Mouse (Mus musculus) kidney, postnatal 0 days (tissue): ENCODE results near the gene Gins1. TPM values are rescaled to one million over a fixed set of nuclear protein-coding genes. Genes with fewer than 3 reads are reported as not detected.
"Not testable (repeated sequence)": the region's sequence is repeated elsewhere in the genome, so short reads cannot be mapped to it uniquely, and the experiment has no call there.

Source experiments
- ATAC-seq: fragments of 200-750 bp; cut with Nextera tagmentation; replicated peaks from 2 replicates; pipeline ENCODE4 v1.8.0; 2017; ENCODE audit warnings: low read depth, moderate number of reproducible peaks, moderate TSS enrichment, moderate library complexity; ENCODE audit not compliant: low FRiP score
- DNase-seq: peaks from one replicate; pipeline ENCODE4 v3.0.0-alpha.2; 2016; ENCODE audit warnings: low spot score
- H3K27ac ChIP-seq: fragments of 300-500 bp; sonication (generic); 2 replicates; pipeline ENCODE4 v1.5.1; 2014; ENCODE audit warnings: mild to moderate bottlenecking
- H3K27me3 ChIP-seq: fragments of 300-500 bp; sonication (generic); 2 replicates; pipeline ENCODE4 v1.6.1; 2014; ENCODE audit warnings: low read length, mixed read lengths; ENCODE audit not compliant: insufficient read depth
- H3K36me3 ChIP-seq: fragments of 300-500 bp; sonication (generic); 2 replicates; pipeline ENCODE4 v1.6.1; 2014; ENCODE audit warnings: low read length, mixed read lengths; ENCODE audit not compliant: insufficient read depth
- H3K4me1 ChIP-seq: fragments of 300-500 bp; sonication (generic); replicated peaks from 2 replicates; pipeline ENCODE4 v1.6.1; 2014; ENCODE audit warnings: antibody characterized with exemption, low read length, mixed read lengths; ENCODE audit not compliant: insufficient read depth
- H3K4me2 ChIP-seq: fragments of 300-500 bp; sonication (generic); 2 replicates; pipeline ENCODE4 v1.6.1; 2014; ENCODE audit warnings: mild to moderate bottlenecking, low read length, moderate library complexity, mixed read lengths
- H3K4me3 ChIP-seq: fragments of 300-500 bp; sonication (generic); replicated peaks from 2 replicates; pipeline ENCODE4 v1.5.1; 2014; ENCODE audit warnings: low read depth, low read length
- H3K9ac ChIP-seq: fragments of 300-500 bp; sonication (generic); 2 replicates; pipeline ENCODE4 v1.6.1; 2014; ENCODE audit warnings: low read depth, low read length
- H3K9me3 ChIP-seq: fragments of 300-500 bp; sonication (generic); replicated peaks from 2 replicates; pipeline ENCODE4 v1.6.1; 2016; ENCODE audit warnings: low read length, inconsistent platforms, mixed read lengths
- CTCF ChIP-seq: IDR thresholded peaks from 2 replicates; pipeline ENCODE4 v1.5.1; 2016; ENCODE audit warnings: antibody characterized with exemption, low read depth, mild to moderate bottlenecking, moderate library complexity
- WGBS: fragments of 180-500 bp; shearing (Covaris S2); extraction: QIAGEN DNeasy Blood & Tissue Kit; methylation state at CpG from one replicate; pipeline ENCODE4 v1.1.7; 2014; 5-methylcytosine and 5-hydroxymethylcytosine counted together
- polyA plus RNA-seq: library from polyadenylated mRNA; unstranded; fragments of >200 nt; fragmentation: Nextera tagmentation; extraction: Ambion mirVana; gene quantifications from 2 replicates; pipeline ENCODE4 v1.2.1, GENCODE M21; 2015

The Gins1 gene
- polyA plus RNA-seq, 1 experiment from 2014 or later: 26.4 TPM

DNA sequence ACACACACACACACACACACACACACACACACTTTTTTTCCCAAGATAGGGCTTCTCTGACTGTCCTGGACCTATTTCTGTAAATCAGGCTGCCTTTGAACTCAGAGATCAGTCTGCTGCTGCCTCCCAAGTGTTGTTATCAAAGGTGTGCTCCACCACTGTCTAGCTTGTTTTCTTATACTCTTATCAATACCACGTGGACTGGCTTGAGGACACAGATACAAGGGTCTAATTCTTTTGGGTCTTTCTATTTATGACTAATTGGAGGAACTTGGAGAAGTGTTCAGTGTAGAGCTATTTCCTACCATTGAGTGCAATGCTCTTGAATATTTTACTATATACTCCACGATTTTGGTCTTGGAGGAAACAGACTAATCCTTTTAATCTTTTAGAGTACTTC is 17.8 kb upstream of the Gins1 start:
- Histone ChIP-seq H3K36me3 (no peaks in the 10 kb centered on the region), H3K9me3 (no peaks in the 10 kb centered on the region), H3K27me3 (no peaks in the 10 kb centered on the region), H3K4me2 (no peak overlapping the region), H3K4me3 (no peak overlapping the region), H3K27ac (no peak overlapping the region), H3K9ac (no peak overlapping the region), H3K4me1 (no peaks in the 10 kb centered on the region)
- ATAC-seq (no peak), DNase-seq (no peak)
- TF ChIP-seq CTCF: no peak
- 86% methylated on average over 2 of the region's 2 CpGs for WGBS

GRCm38 (mm10) chr2:150894617-150895267 is 10.5 kb upstream of the Gins1 start:
- no peak for TF ChIP-seq CTCF
- ATAC-seq (no peak), DNase-seq (no peak)
- 83% methylated on average over 2 of the region's 2 CpGs for WGBS
- no peak overlapping the region for H3K27ac ChIP-seq
- H3K27me3 ChIP-seq: no peaks in the 10 kb centered on the region
- H3K4me1 ChIP-seq: no peaks in the 10 kb centered on the region
- no peaks in the 10 kb centered on the region for H3K9me3 ChIP-seq
- no peak overlapping the region for H3K4me2 ChIP-seq
- no peaks in the 10 kb centered on the region for H3K36me3 ChIP-seq
- no peak overlapping the region for H3K4me3 ChIP-seq
- H3K9ac ChIP-seq: no peak overlapping the region

DNA sequence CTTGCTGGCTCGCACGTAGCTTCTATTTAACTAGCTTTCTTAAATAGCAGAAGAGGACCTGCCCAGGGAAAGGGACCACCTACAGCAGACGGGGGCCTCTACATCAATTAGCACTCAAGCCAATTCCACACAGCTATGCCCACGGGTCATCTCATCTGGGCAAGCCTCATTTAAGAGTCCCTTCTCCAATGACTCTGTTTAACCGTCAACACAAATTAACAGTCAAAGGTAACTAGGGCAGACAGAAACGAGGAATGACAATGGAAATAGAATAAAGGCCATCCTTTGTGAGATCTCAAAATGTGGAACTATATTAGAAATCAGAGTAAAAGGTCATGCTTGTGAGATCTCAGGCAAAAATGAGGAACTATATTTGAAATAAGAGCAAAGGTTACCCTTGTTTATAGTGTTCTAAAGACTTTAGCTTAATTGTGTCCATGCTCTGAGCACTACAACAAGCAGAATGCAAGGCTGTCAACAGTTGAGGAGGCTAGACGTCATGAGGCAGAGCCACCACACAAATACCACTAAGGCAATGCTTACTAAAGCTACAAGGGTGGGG is 9.4 kb upstream of the Gins1 start:
- Histone ChIP-seq H3K4me1 (no peaks in the 10 kb centered on the region), H3K36me3 (no peaks in the 10 kb centered on the region), H3K4me2 (no peak overlapping the region), H3K27me3 (no peaks in the 10 kb centered on the region), H3K4me3 (no peak overlapping the region), H3K9me3 (no peaks in the 10 kb centered on the region), H3K27ac (no peak overlapping the region), H3K9ac (no peak overlapping the region)
- TF ChIP-seq CTCF: no peak
- WGBS: 78% methylated on average over 7 of the region's 7 CpGs
- ATAC-seq (no peak), DNase-seq (no peak)

DNA sequence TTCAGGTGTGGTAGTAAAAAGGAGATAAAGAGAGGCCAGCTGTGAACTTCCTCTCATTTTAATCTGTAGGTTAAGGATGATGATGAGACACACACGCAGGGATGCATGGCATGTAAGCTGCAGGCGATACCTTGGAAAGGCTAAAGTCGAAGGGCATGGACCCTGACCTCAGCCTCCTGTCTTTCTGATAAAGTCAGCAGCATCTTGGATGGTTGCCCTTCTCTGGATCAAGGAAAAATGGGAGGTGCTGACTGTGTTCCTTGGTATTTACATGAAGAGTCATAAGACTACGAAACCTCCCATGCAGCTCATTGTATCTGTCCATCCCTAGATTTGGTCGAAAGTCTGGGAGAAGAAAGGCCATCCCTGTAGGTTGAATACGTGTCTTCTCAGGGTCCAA is 4.9 kb upstream of the Gins1 start:
- Histone ChIP-seq H3K4me1 (0 out of 2 replicates have a peak, but pooled peaks cover 5% of the 10 kb centered on the region), H3K9me3 (no peaks in the 10 kb centered on the region), H3K27ac (no peak overlapping the region), H3K27me3 (no peaks in the 10 kb centered on the region), H3K36me3 (no peaks in the 10 kb centered on the region), H3K9ac (no peak overlapping the region), H3K4me3 (no peak overlapping the region), H3K4me2 (no peak overlapping the region)
- DNase-seq (no peak), ATAC-seq (no peak)
- TF ChIP-seq CTCF: no peak
- 86% methylated on average over 6 of the region's 6 CpGs for WGBS

GRCm38 (mm10) chr2:150902347-150902746 is 2.9 kb upstream of the Gins1 start:
- Histone ChIP-seq H3K9ac (no peak overlapping the region), H3K4me3 (no peak overlapping the region), H3K4me2 (no peak overlapping the region), H3K9me3 (no peaks in the 10 kb centered on the region), H3K27ac (no peak overlapping the region), H3K27me3 (no peaks in the 10 kb centered on the region), H3K4me1 (0 out of 2 replicates have a peak, but pooled peaks cover 5% of the 10 kb centered on the region), H3K36me3 (no peaks in the 10 kb centered on the region)
- TF ChIP-seq CTCF: no peak
- ATAC-seq: no peak
- no peak for DNase-seq
- 81% methylated on average over 8 of the region's 8 CpGs for WGBS

GRCm38 (mm10) chr2:150904272-150904935 is 796 bp upstream of the Gins1 start, which contains the start of gene Abhd12:
Gene Abhd12 (minus strand): TSS chr2:150904741.
- under 1% methylated on average over 72 of the region's 72 CpGs for WGBS
- H3K27ac ChIP-seq: peak within 1 kb of the TSS; percentile 88
- no peak for TF ChIP-seq CTCF

GRCm38 (mm10) chr2:150908881-150909280 is 3.7 kb downstream of the Gins1 start:
- peak overlapping the region; percentile 60 for H3K4me2 ChIP-seq
- not testable (repeated sequence) for H3K4me1 ChIP-seq, H3K27me3 ChIP-seq, H3K9me3 ChIP-seq, H3K9ac ChIP-seq, ATAC-seq, DNase-seq, H3K36me3 ChIP-seq, H3K27ac ChIP-seq, H3K4me3 ChIP-seq
- 47% methylated on average over 6 of the region's 6 CpGs for WGBS

More at GRCm38 (mm10) chr2:150904272-150904935, 796 bp upstream of the Gins1 start, which contains the start of gene Abhd12:
- peak within 1 kb of the TSS; percentile 83 for H3K9ac ChIP-seq
- H3K36me3 ChIP-seq: no peaks in the 10 kb centered on the region
- no peaks in the 10 kb centered on the region for H3K27me3 ChIP-seq
- peak; percentile 98 for ATAC-seq
- H3K4me3 ChIP-seq: peak within 1 kb of the TSS; percentile 81
- peak; percentile 98 for DNase-seq
- H3K4me2 ChIP-seq: peak within 1 kb of the TSS; percentile 90
- no peaks in the 10 kb centered on the region for H3K9me3 ChIP-seq
- H3K4me1 ChIP-seq: 0 out of 2 replicates have a peak, but pooled peaks cover 5% of the 10 kb centered on the region
